Mouse (Mus musculus) forebrain, embryonic 15.5 days (tissue): ENCODE measurements around the gene Eif4h. TPM values are rescaled to one million over a fixed set of nuclear protein-coding genes. Genes with fewer than 3 reads are reported as not detected.

Experiments
- ATAC-seq: fragments of 200-750 bp; cut with Nextera tagmentation; replicated peaks from 2 replicates; pipeline ENCODE4 v1.8.0; 2017; ENCODE audit warnings: mild to moderate bottlenecking, moderate TSS enrichment, moderate library complexity
- H3K27ac ChIP-seq: fragments of 300-500 bp; sonication (generic); replicated peaks from 2 replicates; pipeline ENCODE4 v1.5.1; 2015; ENCODE audit warnings: mild to moderate bottlenecking, inconsistent platforms
- H3K27me3 ChIP-seq: fragments of 300-500 bp; sonication (generic); 2 replicates; pipeline ENCODE4 v1.6.1; 2015; ENCODE audit warnings: inconsistent platforms
- H3K36me3 ChIP-seq: fragments of 300-500 bp; sonication (generic); 2 replicates; pipeline ENCODE4 v1.6.1; 2015; ENCODE audit warnings: mild to moderate bottlenecking, inconsistent platforms
- H3K4me1 ChIP-seq: fragments of 300-500 bp; sonication (generic); 2 replicates; pipeline ENCODE4 v1.6.1; 2015; ENCODE audit warnings: inconsistent platforms
- H3K4me2 ChIP-seq: fragments of 300-500 bp; sonication (generic); replicated peaks from 2 replicates; pipeline ENCODE4 v1.6.1; 2015; ENCODE audit warnings: mild to moderate bottlenecking, inconsistent platforms
- H3K4me3 ChIP-seq: fragments of 300-500 bp; sonication (generic); 2 replicates; pipeline ENCODE4 v1.5.1; 2015; ENCODE audit warnings: mild to moderate bottlenecking, inconsistent platforms
- H3K9ac ChIP-seq: fragments of 300-500 bp; sonication (generic); replicated peaks from 2 replicates; pipeline ENCODE4 v1.6.1; 2015; ENCODE audit warnings: mild to moderate bottlenecking, inconsistent platforms
- H3K9me3 ChIP-seq: fragments of 300-500 bp; sonication (generic); 2 replicates; pipeline ENCODE4 v1.6.1; 2016; ENCODE audit warnings: inconsistent platforms
- WGBS: fragments of 180-500 bp; shearing (Covaris S2); methylation state at CpG from one replicate; pipeline ENCODE4 v1.1.7; 2015; ENCODE audit warnings: mixed read lengths; 5-methylcytosine and 5-hydroxymethylcytosine counted together
- polyA plus RNA-seq: library from polyadenylated mRNA; unstranded; fragments of >200 nt; fragmentation: Nextera tagmentation; extraction: Ambion mirVana; gene quantifications from 2 replicates; pipeline ENCODE4 v1.2.1, GENCODE M21; 2015

The Eif4h gene
- polyA plus RNA-seq, 1 experiment from 2014 or later = 408 TPM

- 76% methylated on average over 4 of the region's 4 CpGs for WGBS
- no peak for ATAC-seq
- Histone ChIP-seq H3K4me2 (no peak overlapping the region), H3K27ac (no peak overlapping the region), H3K9me3 (no peaks in the 10 kb centered on the region), H3K36me3 (no peaks in the 10 kb centered on the region), H3K4me3 (no peak overlapping the region), H3K4me1 (no peaks in the 10 kb centered on the region), H3K9ac (no peak overlapping the region), H3K27me3 (no peaks in the 10 kb centered on the region)
These were observed 7.2 kb upstream of the Eif4h start for GRCm38 (mm10) chr5:134646461-134646860.

DNA sequence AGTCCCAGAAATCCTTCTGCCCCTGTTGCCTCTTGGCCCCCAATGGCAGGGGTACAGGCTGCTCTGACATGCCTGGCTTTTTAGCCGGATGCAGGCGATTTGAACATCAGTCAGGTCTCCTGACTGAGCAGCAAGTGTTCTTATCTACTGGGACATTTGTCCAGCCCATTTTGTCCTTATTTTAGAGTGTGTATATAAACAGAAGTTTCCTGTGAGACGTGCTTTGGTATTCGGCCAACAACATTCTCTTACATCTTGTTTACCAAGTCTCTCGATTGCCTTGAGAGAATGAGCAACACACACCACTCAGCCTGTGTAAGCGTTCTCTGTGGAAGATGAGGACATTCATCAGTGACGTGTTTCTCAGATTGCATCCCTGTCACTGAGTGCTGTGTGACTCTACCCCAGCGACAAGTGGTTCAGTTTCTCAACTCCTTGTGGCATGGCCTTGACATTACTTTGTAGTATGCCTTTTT lies 5.4 kb upstream of the Eif4h start:
- no peaks in the 10 kb centered on the region for H3K9me3 ChIP-seq
- ATAC-seq = no peak
- WGBS = 75% methylated on average over 8 of the region's 8 CpGs
- H3K4me3 ChIP-seq = no peak overlapping the region
- H3K27me3 ChIP-seq = no peaks in the 10 kb centered on the region
- H3K4me2 ChIP-seq = no peak overlapping the region
- H3K36me3 ChIP-seq = no peaks in the 10 kb centered on the region
- H3K4me1 ChIP-seq = peaks cover 2% of the 10 kb centered on the region
- H3K9ac ChIP-seq = no peak overlapping the region
- H3K27ac ChIP-seq = no peak overlapping the region

- Histone ChIP-seq H3K36me3 (no peaks in the 10 kb centered on the region), H3K27ac (no peak overlapping the region), H3K4me2 (no peak overlapping the region), H3K9ac (no peak overlapping the region), H3K4me1 (peaks cover 4% of the 10 kb centered on the region), H3K9me3 (no peaks in the 10 kb centered on the region), H3K4me3 (no peak overlapping the region), H3K27me3 (no peaks in the 10 kb centered on the region)
- WGBS = 71% methylated on average over 1 of the region's 1 CpGs
- ATAC-seq = no peak
These were observed 4.8 kb upstream of the Eif4h start for GRCm38 (mm10) chr5:134644121-134644520.

GRCm38 (mm10) chr5:134640371-134640770 lies 1.1 kb upstream of the Eif4h start:
- no peak overlapping the region for H3K9ac ChIP-seq
- ATAC-seq = no peak
- H3K4me2 ChIP-seq = no peak overlapping the region
- H3K4me3 ChIP-seq = no peak overlapping the region
- WGBS = 97% methylated on average over 3 of the region's 3 CpGs
- no peak overlapping the region for H3K27ac ChIP-seq
- peaks cover 22% of the 10 kb centered on the region for H3K4me1 ChIP-seq
- H3K27me3 ChIP-seq = no peaks in the 10 kb centered on the region
- H3K9me3 ChIP-seq = no peaks in the 10 kb centered on the region
- peaks cover 13% of the 10 kb centered on the region for H3K36me3 ChIP-seq

- peak; percentile 81 for ATAC-seq
- Histone ChIP-seq H3K27ac (peak overlapping the region; percentile 97), H3K9ac (peak overlapping the region; percentile 99), H3K4me2 (peak overlapping the region; percentile 83), H3K4me1 (peaks cover 32% of the 10 kb centered on the region), H3K9me3 (no peaks in the 10 kb centered on the region), H3K36me3 (peaks cover 20% of the 10 kb centered on the region), H3K4me3 (peak overlapping the region; percentile 100), H3K27me3 (no peaks in the 10 kb centered on the region)
- WGBS = under 1% methylated on average over 83 of the region's 85 CpGs
These were observed 625 bp downstream of the Eif4h start for GRCm38 (mm10) chr5:134638461-134639268.

DNA sequence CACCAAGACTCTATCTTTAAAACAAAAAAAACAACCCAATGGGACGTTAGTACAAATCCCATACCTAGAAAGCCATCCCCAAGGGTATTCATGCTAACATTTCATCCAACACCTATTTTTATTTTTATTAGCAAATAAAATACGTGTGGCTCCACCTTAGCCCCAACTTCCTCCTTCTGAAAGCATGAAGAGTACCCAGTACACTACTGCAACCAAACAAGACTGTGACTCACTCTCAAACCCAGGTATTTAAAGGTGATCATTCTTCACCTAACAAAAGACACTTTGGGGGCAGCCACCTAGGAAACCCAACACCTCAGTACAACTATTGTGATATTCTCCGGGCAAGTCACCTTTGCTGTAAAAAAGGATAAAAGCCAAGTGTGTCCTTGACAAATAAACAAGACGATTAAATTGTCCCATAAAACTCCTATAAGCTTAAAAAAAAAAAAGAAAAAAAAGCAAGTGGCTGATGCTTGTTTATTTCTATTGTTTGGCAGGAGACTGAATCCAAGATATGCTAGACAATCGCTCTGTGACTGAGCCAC lies 1.4 kb downstream of the Eif4h start:
- ATAC-seq = no peak
- Histone ChIP-seq H3K27me3 (no peaks in the 10 kb centered on the region), H3K4me1 (peaks cover 39% of the 10 kb centered on the region), H3K4me3 (peak overlapping the region; percentile 100), H3K4me2 (peak overlapping the region; percentile 83), H3K9me3 (no peaks in the 10 kb centered on the region), H3K9ac (peak overlapping the region; percentile 99), H3K36me3 (peaks cover 20% of the 10 kb centered on the region), H3K27ac (peak overlapping the region; percentile 97)
- 28% methylated on average over 5 of the region's 5 CpGs for WGBS

DNA sequence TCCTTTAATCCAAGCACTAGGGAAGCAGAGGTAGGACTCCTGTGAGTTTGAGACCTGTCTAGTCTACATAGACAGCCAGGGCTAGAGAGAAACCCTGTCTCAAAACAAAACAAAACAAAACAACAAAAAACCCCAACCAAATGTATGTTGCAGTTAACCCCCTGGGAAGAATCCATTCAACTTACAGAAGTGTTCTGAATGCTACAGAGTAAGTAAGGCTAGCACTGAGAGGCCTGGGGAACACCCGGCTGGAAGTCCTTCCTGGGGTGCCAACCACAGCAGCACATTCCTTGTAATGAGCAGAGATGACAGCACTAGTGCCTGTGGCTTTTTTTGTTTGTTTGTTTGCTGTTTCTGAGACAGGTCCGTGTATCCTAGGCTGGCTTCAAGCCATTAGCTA lies 6.4 kb downstream of the Eif4h start:
- 42% methylated on average over 2 of the region's 2 CpGs for WGBS
- no peak overlapping the region for H3K4me2 ChIP-seq
- H3K27ac ChIP-seq = 0 out of 2 replicates have a peak overlapping the region, but pooled peaks have one; percentile 23
- no peaks in the 10 kb centered on the region for H3K9me3 ChIP-seq
- peaks cover 30% of the 10 kb centered on the region for H3K36me3 ChIP-seq
- H3K4me3 ChIP-seq = no peak overlapping the region
- peaks cover 33% of the 10 kb centered on the region for H3K4me1 ChIP-seq
- no peak for ATAC-seq
- H3K9ac ChIP-seq = no peak overlapping the region
- no peaks in the 10 kb centered on the region for H3K27me3 ChIP-seq

DNA sequence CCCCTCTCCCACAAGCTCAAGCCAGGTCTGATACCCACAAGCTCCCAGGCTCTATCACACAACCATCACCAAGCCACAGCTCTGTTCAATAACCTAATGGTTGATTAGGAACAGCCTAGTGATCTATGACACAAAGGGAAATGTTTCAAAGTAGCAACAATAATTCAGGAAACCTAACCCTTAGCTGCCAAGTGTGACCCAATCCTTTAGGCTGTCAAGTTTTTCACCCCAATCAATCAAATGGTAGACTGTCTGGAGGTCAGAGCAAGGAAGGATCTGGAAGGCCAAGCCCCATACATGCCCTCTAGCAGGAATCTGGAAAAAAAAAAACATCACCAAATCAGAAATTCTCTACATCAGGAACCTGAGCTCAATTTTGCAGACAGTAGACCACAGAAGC lies 8.5 kb downstream of the Eif4h start:
- Histone ChIP-seq H3K4me3 (no peak overlapping the region), H3K36me3 (peaks cover 38% of the 10 kb centered on the region), H3K27me3 (no peaks in the 10 kb centered on the region), H3K27ac (no peak overlapping the region), H3K9me3 (no peaks in the 10 kb centered on the region), H3K4me2 (no peak overlapping the region), H3K9ac (no peak overlapping the region), H3K4me1 (peaks cover 19% of the 10 kb centered on the region)
- no peak for ATAC-seq

- Histone ChIP-seq H3K27ac (no peak overlapping the region), H3K9me3 (no peaks in the 10 kb centered on the region), H3K4me2 (no peak overlapping the region), H3K4me3 (no peak overlapping the region), H3K27me3 (no peaks in the 10 kb centered on the region), H3K9ac (no peak overlapping the region), H3K4me1 (peaks cover 16% of the 10 kb centered on the region), H3K36me3 (peaks cover 42% of the 10 kb centered on the region)
- no peak for ATAC-seq
- WGBS = 86% methylated on average over 4 of the region's 4 CpGs
These were observed 9.8 kb downstream of the Eif4h start for GRCm38 (mm10) chr5:134629508-134629907.

GRCm38 (mm10) chr5:134622069-134622468 lies 17.2 kb downstream of the Eif4h start:
- Histone ChIP-seq H3K9me3 (no peaks in the 10 kb centered on the region), H3K27ac (peak overlapping the region; percentile 78), H3K36me3 (peaks cover 93% of the 10 kb centered on the region), H3K4me1 (peaks cover 20% of the 10 kb centered on the region), H3K4me2 (no peak overlapping the region), H3K9ac (no peak overlapping the region), H3K4me3 (no peak overlapping the region), H3K27me3 (no peaks in the 10 kb centered on the region)
- ATAC-seq = peak; percentile 62
- 41% methylated on average over 2 of the region's 2 CpGs for WGBS

GRCm38 (mm10) chr5:134621099-134621640 lies 18.1 kb downstream of the Eif4h start:
- Histone ChIP-seq H3K4me1 (peaks cover 20% of the 10 kb centered on the region), H3K9me3 (no peaks in the 10 kb centered on the region), H3K9ac (no peak overlapping the region), H3K4me2 (no peak overlapping the region), H3K27ac (peak overlapping the region; percentile 78; the same call in 1 of the 2 replicates), H3K36me3 (peaks cover 89% of the 10 kb centered on the region), H3K27me3 (no peaks in the 10 kb centered on the region), H3K4me3 (no peak overlapping the region)
- 92% methylated on average over 16 of the region's 16 CpGs for WGBS
- no peak for ATAC-seq

GRCm38 (mm10) chr5:134620457-134620856 lies 18.8 kb downstream of the Eif4h start:
- WGBS = 92% methylated on average over 9 of the region's 9 CpGs
- no peak overlapping the region for H3K27ac ChIP-seq
- no peak overlapping the region for H3K9ac ChIP-seq
- ATAC-seq = no peak
- peaks cover 82% of the 10 kb centered on the region for H3K36me3 ChIP-seq
- H3K4me2 ChIP-seq = no peak overlapping the region
- H3K4me1 ChIP-seq = peaks cover 20% of the 10 kb centered on the region
- no peak overlapping the region for H3K4me3 ChIP-seq
- no peaks in the 10 kb centered on the region for H3K9me3 ChIP-seq
- H3K27me3 ChIP-seq = no peaks in the 10 kb centered on the region
